Mouse (Mus musculus) G1E (cell line): ENCODE data around the gene Rtp4.

Experiments used
- CTCF ChIP-seq: IDR thresholded peaks from 2 replicates; pipeline ENCODE4 v1.5.1; 2012; ENCODE audit warnings: low read depth, low read length, inconsistent platforms, mixed read lengths
- GATA1 ChIP-seq: IDR thresholded peaks from 2 replicates; pipeline ENCODE4 v1.6.1; 2012; ENCODE audit warnings: borderline replicate concordance, low read length, inconsistent platforms, mixed read lengths
- GATA2 ChIP-seq: IDR thresholded peaks from 2 replicates; pipeline ENCODE4 v1.6.1; 2012; ENCODE audit warnings: low read depth, low read length, inconsistent platforms, borderline replicate concordance
- TAL1 ChIP-seq: conservative IDR thresholded peaks from 2 replicates; pipeline ENCODE4 v1.6.1; 2012; ENCODE audit warnings: low read depth, low read length, inconsistent platforms, mixed read lengths

DNA sequence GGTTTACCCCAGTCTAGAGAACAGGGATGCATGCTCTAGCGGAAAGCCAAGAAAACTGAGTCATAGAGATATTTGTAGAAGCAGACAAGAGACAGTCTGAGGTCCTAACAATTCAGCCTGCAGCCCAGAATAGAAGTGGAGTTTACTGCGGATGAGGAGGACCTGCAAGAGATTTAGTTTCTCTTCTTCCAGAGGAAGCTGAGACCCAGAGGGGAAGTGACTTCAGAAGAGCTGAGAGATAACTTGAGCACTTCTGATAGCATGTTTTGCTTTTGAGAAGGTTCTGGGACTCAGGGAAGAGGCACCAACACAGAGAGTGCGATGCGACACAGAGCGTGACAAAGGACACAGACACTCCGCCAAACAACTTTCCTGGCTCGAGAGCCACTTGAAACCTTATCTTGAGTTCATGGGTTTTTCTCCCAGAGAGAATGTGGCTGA lies 21.4 kb upstream of the Rtp4 start:
- TF ChIP-seq GATA2 (no peak), GATA1 (no peak), CTCF (no peak), TAL1 (no peak)
